Mouse (Mus musculus) T-cell, adult 2 months (primary cell): ENCODE results near the gene Cilp2.
A peak's percentile ranks its signal among the peaks of the same experiment; 100 is the strongest.

Experiments
- DNase-seq: peaks from one replicate; pipeline ENCODE4 v3.0.0; 2022; ENCODE audit warnings: low spot score

Gene Cilp2

GRCm38 (mm10) chr8:69901484-69902162, 14.1 kb upstream of the Cilp2 start:
- DNase-seq, result peak; percentile 94

GRCm38 (mm10) chr8:69900895-69901451, 13.5 kb upstream of the Cilp2 start:
- no peak for DNase-seq

DNA sequence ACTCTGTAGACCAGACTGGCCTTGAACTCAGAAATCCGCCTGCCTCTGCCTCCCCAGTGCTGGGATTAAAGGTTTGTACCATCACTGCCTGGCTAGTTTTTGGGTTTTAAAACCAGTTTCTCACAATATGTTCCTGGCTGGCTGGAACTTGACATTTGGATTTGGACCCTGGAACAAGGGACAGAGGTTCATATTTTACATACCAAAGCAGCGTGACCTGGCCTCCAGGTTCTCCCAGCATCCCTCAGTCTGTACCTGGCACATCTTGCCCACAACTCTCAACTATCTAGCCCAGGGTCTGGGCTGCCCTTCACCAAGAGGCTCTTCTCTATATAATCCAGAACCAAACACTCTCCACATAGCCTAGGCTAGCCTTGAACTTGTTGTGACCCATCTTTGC, 12.4 kb upstream of the Cilp2 start:
- DNase-seq, result no peak

GRCm38 (mm10) chr8:69897857-69898256, 10.4 kb upstream of the Cilp2 start:
- no peak for DNase-seq

GRCm38 (mm10) chr8:69895772-69896451, 8.4 kb upstream of the Cilp2 start:
- no peak for DNase-seq

- no peak for DNase-seq
Measured at GRCm38 (mm10) chr8:69894836-69895332, 7.4 kb upstream of the Cilp2 start.

DNA sequence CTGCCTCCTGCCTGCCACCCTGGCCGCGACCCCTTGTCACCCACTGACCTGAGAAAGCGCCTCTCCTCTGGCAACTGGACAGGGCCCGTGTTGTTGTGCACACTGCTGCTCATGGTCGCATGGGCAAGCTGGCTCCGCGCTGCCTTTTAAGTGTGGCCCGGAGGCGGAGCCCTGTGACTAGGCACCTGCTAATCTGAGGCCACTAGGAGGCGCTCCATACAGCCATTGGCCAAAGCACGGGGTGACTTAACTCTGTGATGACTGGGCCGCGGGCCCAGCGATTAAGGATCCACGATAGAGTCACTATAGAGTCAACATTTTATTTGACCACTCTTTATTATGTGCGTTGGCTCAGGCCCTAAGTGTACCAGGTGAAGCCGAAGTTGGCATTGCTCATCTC, 6.4 kb upstream of the Cilp2 start:
- peak; percentile 63 for DNase-seq

- no peak for DNase-seq
Measured at GRCm38 (mm10) chr8:69890813-69891241, 3.3 kb upstream of the Cilp2 start.

GRCm38 (mm10) chr8:69888902-69889301, 1.4 kb upstream of the Cilp2 start:
- no peak for DNase-seq

DNA sequence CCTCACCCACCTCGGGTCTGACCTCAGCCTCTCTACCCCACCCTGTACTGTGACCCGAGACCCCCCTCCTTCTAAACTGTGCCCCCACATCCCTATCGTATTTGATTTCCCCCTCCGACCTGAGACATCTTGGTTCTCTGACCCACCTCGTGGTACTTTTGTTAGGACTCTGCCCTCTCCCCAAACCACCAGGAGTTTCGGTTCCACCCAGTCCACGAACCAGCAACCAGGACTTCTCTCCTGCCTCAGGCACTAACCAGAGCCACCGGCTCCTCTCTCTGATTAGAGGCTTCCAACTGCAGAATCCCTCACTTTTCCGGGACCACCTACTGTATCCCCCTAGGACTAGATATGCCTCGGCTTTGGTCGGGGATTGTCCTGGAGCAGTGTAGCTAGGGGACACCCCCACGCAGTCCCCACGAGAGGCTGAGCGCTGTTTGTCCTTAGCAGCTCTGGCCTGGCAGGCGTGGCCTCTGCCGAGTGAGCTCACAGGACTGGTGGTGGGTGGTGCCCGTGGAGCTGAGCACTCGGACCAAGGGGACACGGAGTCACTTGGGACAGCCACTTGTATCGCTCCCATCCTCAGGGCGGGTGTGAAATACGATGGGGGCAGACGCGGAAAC, 868 bp upstream of the Cilp2 start:
- DNase-seq, result no peak

DNA sequence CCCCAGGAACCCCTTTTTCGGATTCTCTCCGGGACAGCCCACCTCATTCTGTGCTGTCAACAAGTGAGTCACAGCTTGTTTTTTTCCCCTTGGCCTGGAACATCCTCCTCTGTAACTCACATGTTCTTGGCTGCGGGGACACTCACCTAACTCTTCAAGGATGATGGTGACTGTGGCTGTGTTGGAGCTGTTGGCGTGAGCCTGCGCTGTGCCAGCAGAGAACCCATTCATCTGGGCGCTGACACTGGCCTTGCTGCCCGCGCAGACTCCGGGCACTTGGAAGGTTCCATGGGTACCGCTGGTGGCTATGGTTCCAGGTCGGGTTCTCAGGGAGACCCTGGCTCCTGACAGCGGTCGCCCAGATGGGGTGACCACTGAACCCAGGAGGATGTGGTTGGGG, 3.3 kb downstream of the Cilp2 start:
- no peak for DNase-seq

GRCm38 (mm10) chr8:69882833-69883600, 4.5 kb downstream of the Cilp2 start:
- no peak for DNase-seq

- peak; percentile 39 for DNase-seq
Measured at GRCm38 (mm10) chr8:69882021-69882756, 5.3 kb downstream of the Cilp2 start.

- DNase-seq, result no peak
Measured at GRCm38 (mm10) chr8:69881261-69881865, 6.1 kb downstream of the Cilp2 start.

- no peak for DNase-seq
Measured at GRCm38 (mm10) chr8:69880841-69881240, 6.6 kb downstream of the Cilp2 start.

DNA sequence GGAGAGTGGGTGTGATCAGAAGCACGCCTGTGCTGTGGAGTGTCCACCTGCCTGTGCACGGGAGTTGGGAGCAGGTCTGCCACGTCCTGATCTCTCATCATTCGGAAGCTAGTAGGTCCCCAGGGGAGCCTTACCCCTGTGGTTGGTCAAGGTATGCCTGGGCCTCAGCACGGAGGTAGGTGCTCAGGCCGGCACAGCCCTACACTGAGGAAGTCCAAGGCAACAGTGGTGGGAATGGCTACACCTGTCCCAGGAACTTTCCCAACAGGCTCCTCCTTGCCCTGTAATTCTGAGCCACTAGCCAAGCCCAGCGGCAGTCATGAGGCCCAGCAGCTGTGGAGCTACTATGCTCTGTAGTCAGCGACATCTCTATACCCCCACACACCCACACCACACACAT, 7.8 kb downstream of the Cilp2 start:
- no peak for DNase-seq

GRCm38 (mm10) chr8:69877992-69878391, 9.5 kb downstream of the Cilp2 start:
- no peak for DNase-seq

GRCm38 (mm10) chr8:69877396-69877795, 10.1 kb downstream of the Cilp2 start:
- no peak for DNase-seq

DNA sequence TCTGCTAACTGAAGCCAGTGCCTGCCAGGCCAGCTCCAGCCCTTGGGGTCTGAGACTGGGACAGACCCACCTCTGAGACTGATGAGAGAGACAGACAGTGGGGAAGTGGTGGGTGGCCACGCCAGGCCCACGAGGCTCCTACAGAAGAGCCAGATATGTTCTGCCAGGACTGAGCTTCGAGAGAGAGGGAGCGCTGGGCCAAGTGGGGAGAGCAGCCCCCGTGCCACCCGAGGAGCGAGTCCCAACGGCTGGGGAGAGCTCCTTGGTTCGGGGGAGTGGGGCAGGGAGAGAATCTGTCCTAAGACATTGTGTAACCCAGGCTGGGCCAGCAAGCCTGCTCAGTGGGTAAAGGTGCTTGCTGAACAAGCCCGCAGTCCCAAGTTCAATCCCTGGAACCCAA, 10.5 kb downstream of the Cilp2 start:
- DNase-seq, result no peak

- DNase-seq, result no peak
Measured at GRCm38 (mm10) chr8:69876097-69876496, 11.4 kb downstream of the Cilp2 start.

DNA sequence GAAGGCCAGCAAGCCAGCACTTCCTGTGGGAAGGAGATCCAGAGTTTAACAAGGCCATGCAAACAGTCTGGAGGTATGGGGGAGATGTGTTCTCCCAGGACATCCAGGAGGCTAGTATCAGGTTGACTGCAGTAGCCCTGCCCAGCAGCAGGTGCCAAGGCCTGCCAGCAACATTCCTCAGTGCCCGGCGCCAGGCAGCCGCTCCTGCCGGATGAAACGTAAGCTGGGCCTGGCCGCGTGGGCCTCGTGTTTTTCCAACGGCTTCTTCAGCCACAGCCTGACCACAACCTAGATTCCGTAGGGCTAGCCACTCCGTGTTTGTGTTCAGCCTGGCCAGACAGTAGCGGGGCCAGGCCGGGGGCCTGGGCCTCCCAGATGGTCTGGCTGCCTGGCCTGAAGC, 12.8 kb downstream of the Cilp2 start:
- no peak for DNase-seq
